Mouse (Mus musculus): Measurements from ENCODE around the gene Wdr77. TPM values are rescaled to one million over a fixed set of nuclear protein-coding genes. Genes with fewer than 3 reads are reported as not detected.

Gene Wdr77
- polyA plus RNA-seq (2012) = 87.9 and 105 TPM in 2 replicates

GRCm38 (mm10) chr3:105958974-105959580, at the start of gene Wdr77:
TSS of gene Wdr77 (plus strand) at chr3:105959369.
- no peak for TF ChIP-seq GATA1 (IDR thresholded peaks at IDR 0.05; ENCODE audit: low read length)

DNA sequence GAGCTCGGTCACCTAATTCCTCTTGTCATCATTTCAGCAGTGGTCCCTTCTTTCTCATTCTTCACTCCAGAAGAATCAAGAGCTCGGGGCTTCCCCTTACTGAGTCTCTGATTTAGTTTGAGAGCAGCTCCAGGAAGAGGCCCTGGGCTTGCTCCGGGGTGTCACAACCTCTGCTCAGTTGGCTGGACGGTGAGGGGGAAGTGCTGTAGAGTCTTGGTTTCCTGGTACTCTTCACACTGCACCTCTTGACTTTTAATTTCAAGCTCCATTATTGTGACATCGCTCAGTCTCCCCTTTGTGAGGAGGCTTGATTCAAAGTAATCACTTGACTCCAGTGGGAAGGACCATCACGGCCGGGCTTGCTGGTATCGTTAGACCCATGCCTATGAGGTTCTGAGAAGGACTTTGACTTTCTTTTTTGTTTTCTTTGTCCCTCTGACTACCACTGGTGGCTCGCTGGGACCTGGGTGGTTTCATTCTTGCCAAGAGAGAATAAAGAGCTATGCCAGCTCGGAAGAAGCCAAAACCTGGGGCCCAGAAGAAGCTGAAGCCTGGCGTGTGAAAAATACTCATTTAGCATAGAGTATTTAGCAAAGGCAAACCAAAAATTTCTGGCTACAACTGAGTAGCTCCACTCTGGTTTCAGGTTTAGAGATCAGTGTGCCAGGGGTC, 48.5 kb upstream of the Wdr77 start:
- TF ChIP-seq GATA1 (IDR thresholded peaks at IDR 0.05; ENCODE audit: low read length) = no peak

DNA sequence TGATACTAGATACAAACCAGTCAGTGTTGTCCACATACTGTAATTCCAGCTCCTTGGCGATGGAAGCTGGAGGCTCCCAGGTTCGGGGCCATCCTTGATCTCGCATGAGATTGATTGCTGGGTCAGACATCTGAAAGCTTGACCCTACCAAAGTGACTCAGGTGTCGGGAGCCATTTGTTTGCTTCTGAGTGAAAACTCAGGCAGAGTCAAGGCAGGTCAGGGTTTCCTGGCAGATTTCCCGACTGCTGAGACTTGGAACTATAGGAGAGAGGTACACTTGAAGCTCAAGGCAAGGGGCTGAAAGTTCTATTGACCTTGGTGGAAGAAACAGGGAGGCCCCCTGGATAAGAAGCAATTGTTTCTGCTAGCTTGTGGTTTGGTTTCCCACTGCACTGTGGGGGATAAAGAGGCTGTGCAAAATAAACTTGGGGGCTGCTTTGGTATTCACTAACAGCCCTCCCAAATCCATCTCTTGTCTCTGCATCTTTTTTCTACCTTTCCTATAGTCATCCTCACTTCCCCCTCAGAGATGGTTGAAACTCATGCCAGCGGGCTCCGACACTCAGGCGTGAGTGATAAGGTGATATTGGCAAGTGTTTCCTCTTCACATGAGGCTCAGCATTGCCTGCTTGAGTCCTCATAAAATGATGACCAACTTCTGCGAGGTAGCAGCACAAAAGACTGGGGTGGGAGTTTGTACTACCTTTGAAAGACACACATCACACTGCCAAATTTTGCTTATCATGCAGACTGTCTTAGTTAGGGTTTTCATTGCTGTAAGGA, 46.9 kb upstream of the Wdr77 start:
- no peak for TF ChIP-seq GATA1 (IDR thresholded peaks at IDR 0.05; ENCODE audit: low read length)

GRCm38 (mm10) chr3:105913839-105914681, 45.1 kb upstream of the Wdr77 start:
- peak; percentile 83 for TF ChIP-seq GATA1 (IDR thresholded peaks at IDR 0.05; ENCODE audit: low read length)

GRCm38 (mm10) chr3:105915281-105915680, 43.9 kb upstream of the Wdr77 start:
- TF ChIP-seq GATA1 (IDR thresholded peaks at IDR 0.05; ENCODE audit: low read length) = no peak

DNA sequence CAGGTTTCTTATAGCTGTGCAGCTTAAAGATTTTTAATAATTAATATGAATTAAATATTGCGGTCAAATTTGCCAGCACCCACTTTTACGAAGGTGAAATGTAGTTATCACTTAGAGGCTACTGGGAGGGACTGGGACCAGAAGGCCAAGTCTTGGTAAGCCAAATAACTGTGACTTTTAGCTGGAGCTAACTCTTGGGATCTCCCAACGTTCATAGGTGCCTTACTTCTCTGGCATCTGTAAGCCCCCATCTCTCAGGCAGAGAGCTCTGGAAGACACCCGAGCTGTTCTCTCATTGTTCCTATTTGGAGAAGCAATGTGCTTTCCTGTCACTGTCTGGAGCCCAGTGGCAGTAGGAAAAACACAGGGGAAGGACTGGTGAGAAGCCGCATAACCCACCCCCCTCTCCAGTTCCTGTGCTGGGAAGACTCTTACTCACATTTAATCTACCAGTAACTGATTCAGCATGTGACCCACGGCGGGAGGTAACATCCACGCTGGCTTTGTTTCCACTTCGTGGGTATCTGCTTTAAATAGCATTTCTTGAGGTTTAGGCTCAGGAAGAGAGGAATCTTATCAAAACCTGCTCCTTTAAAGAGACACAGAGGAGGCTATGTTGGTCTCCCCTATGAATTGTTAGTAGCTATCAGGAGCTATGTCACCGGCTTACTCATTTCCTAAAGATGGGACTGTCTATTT, 41.4 kb upstream of the Wdr77 start:
- TF ChIP-seq GATA1 (IDR thresholded peaks at IDR 0.05; ENCODE audit: low read length) = no peak

DNA sequence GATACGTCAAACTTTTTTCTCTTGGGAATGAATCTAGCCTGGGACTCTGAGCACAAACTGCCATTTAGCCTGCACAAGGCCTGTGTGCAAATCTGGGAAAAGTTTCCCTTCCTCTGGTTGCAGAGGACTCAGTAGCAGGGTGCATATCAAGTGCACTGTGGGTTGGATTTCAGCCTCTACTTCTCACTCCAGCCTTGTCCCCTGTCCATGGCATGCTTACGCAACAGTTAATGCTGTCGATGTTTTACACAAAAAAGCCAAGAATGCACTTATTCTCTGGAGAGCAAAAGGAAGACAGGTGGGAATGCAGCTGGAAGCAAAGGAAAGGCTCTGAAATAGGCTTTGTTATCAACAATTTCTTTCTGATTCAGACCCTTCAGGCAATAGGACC, 40.8 kb upstream of the Wdr77 start:
- TF ChIP-seq GATA1 (IDR thresholded peaks at IDR 0.05; ENCODE audit: low read length) = no peak

DNA sequence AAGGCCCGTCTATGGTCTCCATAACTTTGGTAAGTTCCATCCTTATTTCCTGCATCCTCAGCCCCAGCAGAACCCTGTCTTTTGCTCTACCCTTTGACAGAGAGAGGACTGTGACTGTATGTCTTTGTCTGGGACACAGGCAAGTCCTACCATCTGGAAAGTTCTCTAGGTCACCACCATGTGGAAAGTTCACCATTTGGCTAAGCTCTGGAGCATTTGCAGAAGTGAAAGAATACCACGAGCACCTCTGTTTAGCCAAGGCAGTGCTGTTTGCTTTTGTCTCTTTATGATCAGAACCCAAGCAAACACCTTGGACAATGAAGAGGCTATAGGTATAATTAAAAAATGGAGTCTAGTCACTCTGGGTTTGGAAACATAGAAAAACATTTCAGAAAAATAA, 37.2 kb upstream of the Wdr77 start:
- no peak for TF ChIP-seq GATA1 (IDR thresholded peaks at IDR 0.05; ENCODE audit: low read length)

DNA sequence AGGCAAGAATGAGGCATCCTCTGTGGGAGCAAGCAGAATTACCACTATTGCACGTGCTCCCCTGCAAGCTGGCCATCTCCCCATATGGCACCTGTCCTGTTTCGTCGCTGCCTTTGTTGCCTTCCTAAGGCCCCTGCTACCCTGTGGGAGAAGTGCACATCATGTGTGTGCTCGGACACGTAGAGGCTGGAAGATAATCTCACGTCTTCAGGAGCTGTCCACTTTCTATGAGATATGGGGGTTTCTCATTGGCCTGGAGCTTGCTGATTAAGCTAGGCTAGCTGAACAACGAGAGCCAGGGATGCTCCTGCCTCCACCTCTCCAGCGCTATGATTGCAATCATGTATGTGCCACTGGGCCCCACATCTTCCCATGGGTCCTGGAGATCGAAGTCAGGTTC, 34.6 kb upstream of the Wdr77 start:
- no peak for TF ChIP-seq GATA1 (IDR thresholded peaks at IDR 0.05; ENCODE audit: low read length)

DNA sequence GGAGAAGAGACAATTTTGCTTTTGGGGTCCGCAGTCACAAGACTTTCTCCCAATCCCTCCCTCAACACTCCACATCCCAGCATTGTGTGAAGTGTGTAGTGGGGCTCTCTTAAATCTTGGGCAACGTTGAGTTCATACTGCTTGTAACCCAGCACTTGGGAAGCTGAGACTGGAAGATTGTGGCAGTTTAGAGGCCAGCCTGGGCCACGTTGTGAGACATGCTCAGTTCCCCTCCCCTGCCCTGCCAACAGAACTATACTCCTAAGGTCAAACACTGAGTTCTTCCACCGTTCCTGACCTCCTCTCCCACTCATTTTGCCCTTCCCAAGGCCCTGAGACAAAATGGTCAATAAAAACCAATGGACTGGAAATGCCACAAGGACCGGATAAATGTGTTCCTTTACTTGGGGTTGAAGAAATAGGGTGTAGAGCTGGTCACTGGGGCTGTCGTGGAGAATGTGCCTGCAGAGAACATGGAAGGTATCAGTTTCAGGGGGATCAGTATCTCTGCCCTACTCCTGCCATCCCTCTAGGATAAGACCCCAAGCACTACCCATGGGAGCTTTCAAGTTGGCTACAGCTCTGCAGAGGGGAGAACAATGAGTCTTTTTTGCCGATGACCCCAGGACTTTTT, 31.5 kb upstream of the Wdr77 start:
- no peak for TF ChIP-seq GATA1 (IDR thresholded peaks at IDR 0.05; ENCODE audit: low read length)

- TF ChIP-seq GATA1 (IDR thresholded peaks at IDR 0.05; ENCODE audit: low read length) = no peak
Observed at GRCm38 (mm10) chr3:105928195-105928569, 31.0 kb upstream of the Wdr77 start.

DNA sequence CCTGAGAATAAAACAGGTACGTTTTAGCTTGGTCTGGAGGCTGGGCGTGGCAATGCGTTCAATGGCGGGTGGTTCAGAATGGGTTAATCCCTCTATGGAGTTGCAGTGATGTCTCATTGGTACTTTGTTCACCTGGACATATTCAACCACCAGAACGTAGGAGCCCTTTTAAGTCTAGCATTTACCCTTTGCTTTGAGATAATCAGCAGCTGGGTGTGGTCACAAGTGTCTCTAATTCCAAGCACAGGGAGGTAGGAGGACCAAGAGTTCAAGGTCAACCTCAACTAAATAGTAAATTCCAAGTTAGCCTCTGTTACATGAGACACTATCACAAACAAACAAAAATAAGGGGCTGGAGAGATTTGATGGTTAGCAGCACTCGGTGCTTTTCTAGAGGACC, 30.4 kb upstream of the Wdr77 start:
- no peak for TF ChIP-seq GATA1 (IDR thresholded peaks at IDR 0.05; ENCODE audit: low read length)

- no peak for TF ChIP-seq GATA1 (IDR thresholded peaks at IDR 0.05; ENCODE audit: low read length)
Observed at GRCm38 (mm10) chr3:105929821-105930220, 29.3 kb upstream of the Wdr77 start.

GRCm38 (mm10) chr3:105931095-105931494, 28.1 kb upstream of the Wdr77 start:
- TF ChIP-seq GATA1 (IDR thresholded peaks at IDR 0.05; ENCODE audit: low read length) = no peak
